Mouse (Mus musculus) C2C12 (cell line): ENCODE measurements around the gene Arl5c.

Experiments
- CEBPB ChIP-seq: IDR thresholded peaks from one replicate; pipeline ENCODE4 v1.6.1; 2011; ENCODE audit warnings: low read depth, mild to moderate bottlenecking, control low read depth, moderate library complexity
- CTCF ChIP-seq: IDR thresholded peaks from one replicate; pipeline ENCODE4 v1.5.1; 2011; ENCODE audit not compliant: control insufficient read depth, insufficient read depth, insufficient read length
- FOSL1 ChIP-seq: IDR thresholded peaks from one replicate; pipeline ENCODE4 v1.8.0; 2011; ENCODE audit warnings: mild to moderate bottlenecking, low read length; ENCODE audit not compliant: poor library complexity, insufficient read depth, severe bottlenecking
- MAX ChIP-seq: IDR thresholded peaks from one replicate; pipeline ENCODE4 v1.6.1; 2011; ENCODE audit warnings: mild to moderate bottlenecking, control low read depth
- MYOD1 ChIP-seq: IDR thresholded peaks from one replicate; pipeline ENCODE4 v1.6.1; 2011; ENCODE audit warnings: low read depth; ENCODE audit not compliant: control insufficient read depth, insufficient read length
- MYOG ChIP-seq: IDR thresholded peaks from one replicate; pipeline ENCODE4 v1.6.1; 2011; ENCODE audit not compliant: control insufficient read depth, insufficient read length; ENCODE audit errors: extremely low read depth
- USF1 ChIP-seq: IDR thresholded peaks from one replicate; pipeline ENCODE4 v1.6.1; 2011; ENCODE audit warnings: low read depth, mild to moderate bottlenecking, control low read depth, moderate library complexity

GRCm38 (mm10) chr11:97988530-97989096, 7.4 kb downstream of the Arl5c start:
- TF ChIP-seq MAX (no peak), FOSL1 (no peak), USF1 (no peak), CTCF (no peak), MYOG (no peak), MYOD1 (no peak), CEBPB (no peak)
